Mouse (Mus musculus) heart, adult 2 months (tissue): ENCODE data around the gene Slc35d3. TPM values are rescaled to one million over a fixed set of nuclear protein-coding genes. Genes with fewer than 3 reads are reported as not detected.

ENCODE experiments used
- DNase-seq, 2 experiments: peaks; one replicate each; pipeline ENCODE4 v3.0.0; 2021
- H3K27ac ChIP-seq: fragments of 200-600 bp; 2 replicates; pipeline ENCODE4 v1.8.1; 2022
- H3K27me3 ChIP-seq: fragments of 200-500 bp; 2 replicates; pipeline ENCODE4 v1.6.1; 2012; ENCODE audit warnings: mild to moderate bottlenecking, low read length, inconsistent platforms, mixed read lengths; ENCODE audit not compliant: control insufficient read depth, insufficient read depth
- H3K36me3 ChIP-seq: fragments of 200-500 bp; 2 replicates; pipeline ENCODE4 v1.6.1; 2012; ENCODE audit warnings: low read length, inconsistent platforms; ENCODE audit not compliant: control insufficient read depth, insufficient read depth
- H3K4me1 ChIP-seq: fragments of 200-500 bp; 2 replicates; pipeline ENCODE4 v1.6.1; 2011; ENCODE audit warnings: low read length; ENCODE audit not compliant: control insufficient read depth, insufficient read depth
- H3K4me3 ChIP-seq: fragments of 200-600 bp; 2 replicates; pipeline ENCODE4 v1.8.1; 2022
- H3K79me2 ChIP-seq: fragments of 200-500 bp; replicated peaks from 2 replicates; pipeline ENCODE4 v1.6.1; 2012; ENCODE audit warnings: mild to moderate bottlenecking, inconsistent platforms, low read length, moderate library complexity, mixed read lengths; ENCODE audit not compliant: control insufficient read depth, insufficient read depth
- H3K9ac ChIP-seq: fragments of 200-500 bp; 2 replicates; pipeline ENCODE4 v1.6.1; 2012; ENCODE audit warnings: low read depth, mild to moderate bottlenecking, control low read depth, inconsistent platforms, low read length, mixed read lengths
- CTCF ChIP-seq: fragments of 200-600 bp; IDR thresholded peaks from 2 replicates; pipeline ENCODE4 v1.8.1; 2022; ENCODE audit warnings: antibody characterized with exemption, mild to moderate bottlenecking, moderate library complexity
- EP300 ChIP-seq: fragments of 200-500 bp; IDR thresholded peaks from 2 replicates; pipeline ENCODE4 v1.6.1; 2011; ENCODE audit warnings: low read depth, low read length, control low read depth; ENCODE audit not compliant: insufficient read depth
- POLR2A ChIP-seq: fragments of 200-500 bp; IDR thresholded peaks from 2 replicates; pipeline ENCODE4 v1.6.1; 2011; ENCODE audit warnings: mild to moderate bottlenecking, low read depth, low read length, control low read depth; ENCODE audit not compliant: insufficient read depth
- WGBS: fragments of 180-500 bp; shearing (Covaris S2); methylation state at CpG from one replicate; pipeline ENCODE4 v1.1.7; 2018; 5-methylcytosine and 5-hydroxymethylcytosine counted together
- intact Hi-C: fragments of 180-260 bp; cut with DNase I; formaldehyde crosslinking; loops from one replicate; pipeline ENCODE4 v1.15.1; 2025
- polyA plus RNA-seq: library from polyadenylated mRNA; depleted of rRNA; stranded (reverse); fragments of >200 nt; gene quantifications from 2 replicates; pipeline ENCODE4 v1.2.3, GENCODE M21; 2012
- total RNA-seq, 2 experiments: library from RNA; stranded (reverse); gene quantifications; 2 replicates each; pipeline ENCODE4 v1.2.3; 2021

The Slc35d3 gene
- total and polyA plus RNA-seq, 3 experiments: 0.14 TPM; not detected in 2

GRCm38 (mm10) chr10:19876669-19877068, 25.4 kb upstream of the Slc35d3 start:
- no peak overlapping the region for H3K4me3 ChIP-seq
- no peaks in the 10 kb centered on the region for H3K4me1 ChIP-seq
- TF ChIP-seq EP300: no peak
- H3K79me2 ChIP-seq: no peaks in the 10 kb centered on the region
- intact Hi-C loops: no loop called here
- DNase-seq: no peak
- WGBS: 80% methylated on average over 7 of the region's 7 CpGs
- H3K36me3 ChIP-seq: no peaks in the 10 kb centered on the region
- no peak overlapping the region for H3K27ac ChIP-seq
- H3K9ac ChIP-seq: no peak overlapping the region
- H3K27me3 ChIP-seq: no peaks in the 10 kb centered on the region

GRCm38 (mm10) chr10:19875346-19875745, 24.1 kb upstream of the Slc35d3 start:
- intact Hi-C loops: no loop called here
- Histone ChIP-seq H3K79me2 (no peaks in the 10 kb centered on the region), H3K4me3 (no peak overlapping the region), H3K4me1 (no peaks in the 10 kb centered on the region), H3K36me3 (no peaks in the 10 kb centered on the region), H3K27ac (no peak overlapping the region), H3K27me3 (no peaks in the 10 kb centered on the region), H3K9ac (no peak overlapping the region)
- TF ChIP-seq CTCF: no peak
- TF ChIP-seq EP300: no peak
- no peak for TF ChIP-seq POLR2A
- DNase-seq: no peak
- WGBS: 79% methylated on average over 5 of the region's 5 CpGs

- Histone ChIP-seq H3K4me3 (no peak overlapping the region), H3K27me3 (peaks cover 12% of the 10 kb centered on the region), H3K79me2 (no peaks in the 10 kb centered on the region), H3K9ac (no peak overlapping the region), H3K27ac (no peak overlapping the region), H3K36me3 (no peaks in the 10 kb centered on the region), H3K4me1 (no peaks in the 10 kb centered on the region)
- intact Hi-C loops: no loop called here
- no peak for TF ChIP-seq EP300
- DNase-seq: no peak
- 81% methylated on average over 7 of the region's 7 CpGs for WGBS
Measured at GRCm38 (mm10) chr10:19855597-19856306, 4.5 kb upstream of the Slc35d3 start.

- peaks cover 19% of the 10 kb centered on the region for H3K27me3 ChIP-seq
Measured at GRCm38 (mm10) chr10:19853609-19854008, 2.4 kb upstream of the Slc35d3 start.

GRCm38 (mm10) chr10:19852776-19853175, 1.5 kb upstream of the Slc35d3 start:
- peaks cover 19% of the 10 kb centered on the region for H3K27me3 ChIP-seq
- WGBS: 44% methylated on average over 6 of the region's 6 CpGs
- no peak overlapping the region for H3K9ac ChIP-seq

More at GRCm38 (mm10) chr10:19853609-19854008, 2.4 kb upstream of the Slc35d3 start:
- H3K9ac ChIP-seq: no peak overlapping the region
- no peak overlapping the region for H3K4me3 ChIP-seq
- H3K79me2 ChIP-seq: no peaks in the 10 kb centered on the region
- H3K36me3 ChIP-seq: no peaks in the 10 kb centered on the region
- H3K27ac ChIP-seq: no peak overlapping the region
- intact Hi-C loops: no loop called here
- no peak for DNase-seq
- WGBS: 47% methylated on average over 2 of the region's 2 CpGs
- H3K4me1 ChIP-seq: no peaks in the 10 kb centered on the region
- no peak for TF ChIP-seq POLR2A
- TF ChIP-seq CTCF: no peak
- TF ChIP-seq EP300: no peak

GRCm38 (mm10) chr10:19850544-19850997, 688 bp downstream of the Slc35d3 start:
- Histone ChIP-seq H3K4me3 (peak overlapping the region; percentile 40), H3K79me2 (no peaks in the 10 kb centered on the region), H3K27ac (no peak overlapping the region), H3K27me3 (peaks cover 19% of the 10 kb centered on the region), H3K4me1 (no peaks in the 10 kb centered on the region), H3K36me3 (no peaks in the 10 kb centered on the region), H3K9ac (peak overlapping the region; percentile 4; the same call in 1 of the 2 replicates)
- intact Hi-C loops: no loop called here
- TF ChIP-seq POLR2A: no peak
- no peak for TF ChIP-seq CTCF
- TF ChIP-seq EP300: no peak
- peak in 1 of 2 experiments; percentile 27 for DNase-seq
- WGBS: under 1% methylated on average over 36 of the region's 36 CpGs

More at GRCm38 (mm10) chr10:19852776-19853175, 1.5 kb upstream of the Slc35d3 start:
- Histone ChIP-seq H3K79me2 (no peaks in the 10 kb centered on the region), H3K27ac (no peak overlapping the region), H3K36me3 (no peaks in the 10 kb centered on the region), H3K4me1 (no peaks in the 10 kb centered on the region), H3K4me3 (no peak overlapping the region)
- no peak for DNase-seq
- TF ChIP-seq CTCF (no peak), EP300 (no peak), POLR2A (no peak)
- intact Hi-C loops: no loop called here
